Mouse (Mus musculus): ENCODE results near the gene AC124502.3.
A peak's percentile ranks its signal among the peaks of the same experiment; 100 is the strongest.
"Not testable (repeated sequence)": the region's sequence is repeated elsewhere in the genome, so short reads cannot be mapped to it uniquely, and the experiment has no call there.

The AC124502.3 gene

DNA sequence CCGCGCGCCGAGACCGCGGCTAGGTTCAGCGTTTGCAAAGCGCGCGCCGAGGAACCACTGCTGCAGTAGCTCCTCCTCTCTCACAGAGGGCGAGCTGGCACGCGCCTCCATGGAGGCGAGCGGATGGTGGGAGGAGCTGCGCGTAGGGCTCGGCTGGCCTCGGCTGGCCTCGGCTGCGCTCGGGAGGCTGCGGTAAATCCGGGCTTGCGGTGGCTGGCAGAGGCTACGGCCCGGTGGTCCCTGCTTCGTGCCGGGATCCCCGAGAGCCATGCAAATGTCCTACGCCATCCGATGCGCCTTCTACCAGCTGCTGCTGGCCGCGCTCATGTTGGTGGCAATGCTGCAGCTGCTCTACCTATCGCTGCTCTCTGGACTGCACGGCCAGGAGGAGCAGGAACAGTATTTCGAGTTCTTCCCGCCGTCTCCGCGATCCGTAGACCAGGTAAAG, at the start of gene AC124502.3, which contains the start of gene B4gat1:
TSS of gene AC124502.3 (plus strand) at position 183 of the 448 bp plus-strand sequence.
TSS of gene B4gat1 (plus strand) at position 118 of the 448 bp plus-strand sequence.
- DNase-seq (ENCODE audit: low read depth, low spot score): peak; percentile 82

DNA sequence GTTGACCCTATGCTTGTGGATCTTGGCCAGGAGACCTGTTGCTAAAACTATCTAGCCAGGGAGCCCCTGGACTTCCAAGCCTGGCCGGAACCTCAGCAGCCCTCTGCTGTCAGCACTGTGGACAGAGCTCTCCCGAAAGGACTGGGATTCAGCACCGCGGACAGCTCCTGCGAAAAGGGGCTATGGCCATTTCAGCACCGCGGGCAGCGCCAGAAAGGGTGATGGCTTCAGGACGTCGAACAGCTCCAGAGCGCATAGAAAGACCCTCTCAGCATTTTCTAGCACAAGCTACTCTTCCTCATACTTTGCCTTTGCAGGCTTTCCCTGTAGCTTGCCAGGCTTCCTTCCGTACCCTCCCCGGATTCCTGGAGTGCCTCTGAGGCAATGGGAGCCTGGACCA, 49.7 kb upstream of the AC124502.3 start:
- peak; percentile 86 for DNase-seq (ENCODE audit: low read depth, low spot score)

GRCm38 (mm10) chr19:4989434-4990255, 49.0 kb upstream of the AC124502.3 start:
- DNase-seq (ENCODE audit: low read depth, low spot score): no peak

DNA sequence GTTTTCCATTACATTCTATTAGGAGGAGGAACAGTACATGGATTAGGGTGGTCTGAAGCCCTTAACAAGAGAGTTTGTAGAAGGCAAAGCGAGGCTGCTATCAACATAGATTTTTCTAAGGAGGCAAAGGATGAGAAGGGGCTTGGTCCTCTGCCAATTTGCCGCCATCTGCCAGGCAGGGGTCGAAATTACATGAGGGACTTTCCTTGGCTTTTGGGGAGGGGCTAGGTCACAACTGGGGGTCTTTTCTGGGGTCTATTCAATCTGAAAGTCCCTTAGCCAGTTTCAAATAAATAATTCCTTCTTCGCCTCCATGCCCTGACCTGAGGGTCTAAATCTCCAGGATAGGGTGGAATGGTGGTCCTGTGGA, 48.5 kb upstream of the AC124502.3 start, which contains the start of gene Npas4:
TSS of gene Npas4 (minus strand) at position 61 of the 370 bp plus-strand sequence.
- no peak for DNase-seq (ENCODE audit: low read depth, low spot score)

DNA sequence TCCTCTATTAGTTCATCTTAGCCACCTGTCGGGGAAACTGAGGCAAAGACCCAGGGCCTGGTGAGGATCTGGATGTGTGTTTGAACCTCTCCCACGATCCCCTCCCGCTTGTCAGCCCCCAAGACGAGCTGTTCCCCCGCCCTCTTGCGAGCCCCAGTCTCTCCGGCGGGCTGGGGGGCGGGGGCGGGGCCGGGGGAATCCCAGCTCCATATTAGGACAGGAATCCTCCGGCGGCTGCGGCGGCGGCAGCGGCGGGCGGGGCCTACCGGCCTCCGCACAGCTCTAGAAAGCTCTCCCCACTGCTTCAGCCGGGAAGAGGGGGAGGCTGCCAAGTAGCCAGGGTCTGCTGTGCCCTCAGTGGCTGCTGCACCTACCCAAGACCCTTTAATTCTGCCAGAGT, 48.0 kb upstream of the AC124502.3 start:
- no peak for DNase-seq (ENCODE audit: low read depth, low spot score)

- no peak for DNase-seq (ENCODE audit: low read depth, low spot score)
These were observed 46.3 kb upstream of the AC124502.3 start for GRCm38 (mm10) chr19:4992371-4992770.

- no peak for DNase-seq (ENCODE audit: low read depth, low spot score)
These were observed 45.8 kb upstream of the AC124502.3 start for GRCm38 (mm10) chr19:4992904-4993303.

DNA sequence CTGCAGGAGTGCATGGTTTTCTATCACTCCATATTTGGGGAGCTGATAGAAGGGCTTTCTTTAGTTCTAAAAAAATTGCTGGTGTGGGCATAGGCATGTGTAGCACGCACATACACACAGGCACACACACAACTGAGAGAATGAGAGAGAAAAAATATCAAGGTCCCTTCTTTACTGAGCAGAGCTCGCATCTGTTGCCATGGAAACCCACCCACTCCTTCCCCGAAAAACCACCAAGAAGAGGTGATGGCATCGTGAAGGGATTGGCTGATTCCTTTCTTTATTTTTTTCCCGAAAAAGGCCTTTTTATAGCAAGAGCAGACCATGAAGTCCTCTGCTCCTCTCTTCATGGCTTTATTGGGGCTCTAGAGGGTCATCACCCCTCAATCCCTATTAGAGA, 44.6 kb upstream of the AC124502.3 start:
- no peak for DNase-seq (ENCODE audit: low read depth, low spot score)

- no peak for DNase-seq (ENCODE audit: low read depth, low spot score)
These were observed 39.1 kb upstream of the AC124502.3 start for GRCm38 (mm10) chr19:4999445-5000140.

- peak; percentile 83 for DNase-seq (ENCODE audit: low read depth, low spot score)
These were observed 36.9 kb upstream of the AC124502.3 start for GRCm38 (mm10) chr19:5001666-5002406.

DNA sequence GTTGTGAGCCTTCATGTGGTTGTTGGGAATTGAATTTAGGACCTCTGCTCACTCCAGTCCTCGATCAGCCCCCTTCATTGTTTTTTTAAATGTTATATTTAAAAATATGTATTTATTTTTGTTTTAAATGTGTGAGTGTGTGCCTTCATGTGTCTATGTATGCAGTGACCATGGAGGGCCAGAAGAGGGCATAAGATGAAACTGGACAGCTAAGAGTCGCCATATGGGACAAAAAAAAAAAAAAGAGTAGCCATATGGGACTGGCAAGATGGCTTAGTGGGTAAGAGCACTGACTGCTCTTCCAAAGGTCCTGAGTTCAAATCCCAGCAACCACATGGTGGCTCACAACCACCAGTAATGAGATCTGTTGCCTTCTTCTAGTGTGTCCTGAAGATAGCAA, 35.0 kb upstream of the AC124502.3 start:
- not testable (repeated sequence) for DNase-seq (ENCODE audit: low read depth, low spot score)

GRCm38 (mm10) chr19:5004925-5005324, 33.8 kb upstream of the AC124502.3 start:
- no peak for DNase-seq (ENCODE audit: low read depth, low spot score)

DNA sequence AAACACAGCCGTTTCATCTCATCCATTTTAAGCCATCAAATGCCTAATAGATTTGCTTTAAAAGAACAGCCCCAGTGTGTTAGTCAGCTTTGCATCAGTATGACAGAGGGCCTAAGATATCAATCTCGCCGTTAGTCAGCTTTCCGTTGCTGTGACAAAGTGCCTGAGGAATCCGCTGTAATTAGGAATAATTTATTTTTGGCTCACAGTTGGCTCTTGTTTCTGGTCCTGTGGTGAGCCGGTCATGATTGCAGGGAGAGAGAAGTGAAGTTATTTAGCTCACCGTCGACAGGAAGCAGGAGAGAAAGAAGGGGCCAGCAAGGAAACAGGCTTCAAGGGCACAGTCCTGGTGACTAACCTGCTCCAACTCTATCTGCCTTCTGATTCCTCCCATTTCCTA, 25.6 kb upstream of the AC124502.3 start:
- no peak for DNase-seq (ENCODE audit: low read depth, low spot score)

GRCm38 (mm10) chr19:5014961-5015398, 23.7 kb upstream of the AC124502.3 start:
- no peak for DNase-seq (ENCODE audit: low read depth, low spot score)

GRCm38 (mm10) chr19:5016221-5016742, 22.4 kb upstream of the AC124502.3 start:
- DNase-seq (ENCODE audit: low read depth, low spot score): no peak

- DNase-seq (ENCODE audit: low read depth, low spot score): peak; percentile 59
These were observed 21.9 kb upstream of the AC124502.3 start for GRCm38 (mm10) chr19:5016782-5017181.

DNA sequence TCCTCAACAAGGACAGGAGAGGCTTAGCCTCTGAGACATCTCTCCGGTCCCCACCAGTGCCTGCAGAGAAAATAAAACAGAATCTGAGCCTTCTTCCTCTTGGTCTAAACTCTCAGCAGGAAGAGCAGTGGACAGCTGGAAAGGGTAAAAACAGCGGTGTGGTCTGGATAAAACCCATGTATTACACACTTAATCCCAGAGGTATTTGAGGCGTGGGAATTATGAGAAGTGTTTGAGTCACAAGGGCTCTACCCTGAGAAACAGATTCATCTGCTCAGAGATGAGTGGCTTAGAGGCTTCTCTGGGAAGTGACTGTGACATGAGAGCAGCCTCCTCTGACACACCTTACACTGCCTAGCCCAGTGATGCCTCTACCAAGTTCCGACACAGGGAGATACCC, 21.1 kb upstream of the AC124502.3 start:
- no peak for DNase-seq (ENCODE audit: low read depth, low spot score)

GRCm38 (mm10) chr19:5018191-5018590, 20.5 kb upstream of the AC124502.3 start:
- DNase-seq (ENCODE audit: low read depth, low spot score): no peak

DNA sequence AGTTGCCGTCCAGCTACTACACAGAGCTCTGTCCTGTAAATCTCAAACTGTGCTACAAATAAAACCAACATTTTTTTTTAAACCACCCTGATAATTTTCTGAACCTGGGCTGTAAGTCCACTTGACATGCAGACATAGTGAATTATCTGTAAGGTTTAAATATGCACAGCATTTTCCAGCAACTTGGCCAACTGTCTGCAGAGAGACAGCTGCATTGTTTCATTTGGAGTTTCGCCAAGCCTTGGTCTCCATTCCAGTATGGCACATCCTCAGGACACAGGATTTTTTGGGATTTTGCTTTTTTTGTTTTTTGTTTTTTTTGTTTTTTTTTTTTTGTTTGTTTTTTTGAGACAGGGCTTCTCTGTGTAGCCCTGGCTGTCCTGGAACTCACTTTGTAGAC, 17.3 kb upstream of the AC124502.3 start:
- no peak for DNase-seq (ENCODE audit: low read depth, low spot score)

- peak; percentile 89 for DNase-seq (ENCODE audit: low read depth, low spot score)
These were observed 14.8 kb upstream of the AC124502.3 start, which contains the start of gene Slc29a2 for GRCm38 (mm10) chr19:5023621-5024479. Gene Slc29a2, plus strand, starts transcription at chr19:5023860.

- DNase-seq (ENCODE audit: low read depth, low spot score): no peak
These were observed 12.6 kb upstream of the AC124502.3 start for GRCm38 (mm10) chr19:5026111-5026510.
